Mouse (Mus musculus) liver, embryonic 11.5 days (tissue): ENCODE data around the gene Btbd35f12. TPM values are rescaled to one million over a fixed set of nuclear protein-coding genes. Genes with fewer than 3 reads are reported as not detected.
"Not testable (repeated sequence)": the region's sequence is repeated elsewhere in the genome, so short reads cannot be mapped to it uniquely, and the experiment has no call there.

ENCODE experiments used
- ATAC-seq: fragments of 200-750 bp; cut with Nextera tagmentation; replicated peaks from 2 replicates; pipeline ENCODE4 v1.8.0; 2017; ENCODE audit warnings: moderate number of reproducible peaks, mild to moderate bottlenecking, moderate TSS enrichment, moderate library complexity; ENCODE audit not compliant: low FRiP score
- DNase-seq: peaks from one replicate; pipeline ENCODE4 v3.0.0-alpha.2; 2017; ENCODE audit warnings: low spot score
- H3K27ac ChIP-seq: fragments of 300-500 bp; sonication (generic); 2 replicates; pipeline ENCODE4 v1.5.1; 2014; ENCODE audit warnings: mild to moderate bottlenecking, low read depth, low read length, control low read depth
- H3K27me3 ChIP-seq: fragments of 300-500 bp; sonication (generic); replicated peaks from 2 replicates; pipeline ENCODE4 v1.6.1; 2014; ENCODE audit warnings: low read length, mixed read lengths; ENCODE audit not compliant: control insufficient read depth, insufficient read depth
- H3K36me3 ChIP-seq: fragments of 300-500 bp; sonication (generic); 2 replicates; pipeline ENCODE4 v1.6.1; 2014; ENCODE audit warnings: mild to moderate bottlenecking, low read length, moderate library complexity, mixed read lengths; ENCODE audit not compliant: control insufficient read depth, insufficient read depth
- H3K4me1 ChIP-seq: fragments of 300-500 bp; sonication (generic); replicated peaks from 2 replicates; pipeline ENCODE4 v1.6.1; 2014; ENCODE audit warnings: low read length, mixed read lengths; ENCODE audit not compliant: control insufficient read depth, insufficient read depth
- H3K4me2 ChIP-seq: fragments of 300-500 bp; sonication (generic); 2 replicates; pipeline ENCODE4 v1.6.1; 2014; ENCODE audit warnings: mild to moderate bottlenecking, control low read depth, moderate library complexity
- H3K4me3 ChIP-seq: fragments of 300-500 bp; sonication (generic); 2 replicates; pipeline ENCODE4 v1.5.1; 2014; ENCODE audit warnings: low read depth, low read length, control low read depth
- H3K9ac ChIP-seq: fragments of 300-500 bp; sonication (generic); 2 replicates; pipeline ENCODE4 v1.6.1; 2014; ENCODE audit warnings: low read depth, low read length, control low read depth
- H3K9me3 ChIP-seq: fragments of 300-500 bp; sonication (generic); 2 replicates; pipeline ENCODE4 v1.6.1; 2016; ENCODE audit warnings: low read length, inconsistent platforms, mixed read lengths; ENCODE audit not compliant: control insufficient read depth
- WGBS: fragments of 180-500 bp; shearing (Covaris S2); extraction: QIAGEN DNeasy Blood & Tissue Kit; methylation state at CpG from one replicate; pipeline ENCODE4 v1.1.7; 2014; 5-methylcytosine and 5-hydroxymethylcytosine counted together
- polyA plus RNA-seq: library from polyadenylated mRNA; unstranded; fragments of >200 nt; fragmentation: Nextera tagmentation; extraction: Ambion mirVana; gene quantifications from 2 replicates; pipeline ENCODE4 v1.2.1, GENCODE M21; 2014

Btbd35f12 gene
- polyA plus RNA-seq, result not detected in 2 replicates

GRCm38 (mm10) chrX:33313079-33313478, at the start of gene Btbd35f12:
TSS of gene Btbd35f12 (plus strand) at chrX:33313379.
- not testable (repeated sequence) for H3K27me3 ChIP-seq, H3K4me3 ChIP-seq, H3K4me2 ChIP-seq, H3K9ac ChIP-seq, DNase-seq, H3K36me3 ChIP-seq, ATAC-seq, H3K9me3 ChIP-seq, H3K27ac ChIP-seq, H3K4me1 ChIP-seq
- WGBS, result no CpG with 5 or more reads among the region's 3 CpGs

GRCm38 (mm10) chrX:33353254-33353653, 40.1 kb downstream of the Btbd35f12 start:
- not testable (repeated sequence) for H3K9ac ChIP-seq, H3K9me3 ChIP-seq, H3K27me3 ChIP-seq, H3K36me3 ChIP-seq, H3K27ac ChIP-seq, ATAC-seq, DNase-seq, H3K4me1 ChIP-seq, H3K4me2 ChIP-seq, H3K4me3 ChIP-seq
- WGBS, result 67% methylated on average over 2 of the region's 2 CpGs

Other genes with a start within 250 kb of the Btbd35f12 start
- gene Spin2-ps6, start 78.5 kb upstream of the Btbd35f12 start, polyA plus RNA-seq, result not detected in 2 replicates